Mouse (Mus musculus) G1E (cell line): ENCODE results near the gene Ppp1r1a.

ENCODE experiments used
- CTCF ChIP-seq: IDR thresholded peaks from 2 replicates; pipeline ENCODE4 v1.5.1; 2012; ENCODE audit warnings: low read depth, low read length, inconsistent platforms, mixed read lengths
- GATA1 ChIP-seq: IDR thresholded peaks from 2 replicates; pipeline ENCODE4 v1.6.1; 2012; ENCODE audit warnings: borderline replicate concordance, low read length, inconsistent platforms, mixed read lengths

GRCm38 (mm10) chr15:103542526-103542925 is 4.7 kb upstream of the Ppp1r1a start:
- no peak for TF ChIP-seq GATA1
- TF ChIP-seq CTCF = no peak
